Mouse (Mus musculus): ENCODE measurements around the gene Bcar1. TPM values are rescaled to one million over a fixed set of nuclear protein-coding genes. Genes with fewer than 3 reads are reported as not detected.

Gene Bcar1
- total RNA-seq, 1 experiment = 72.6 TPM

- no peak overlapping the region for H3K9ac ChIP-seq (ENCODE audit: insufficient read depth, low read depth, low read length, poor library complexity, severe bottlenecking)
- peaks cover 13 to 35% of the 10 kb centered on the region in 2 experiments for H3K4me1 ChIP-seq (ENCODE audit: control insufficient read depth in 2 of 2, insufficient read depth in 2 of 2, low read length in 2 of 2, poor library complexity in 1 of 2)
- H3K9me3 ChIP-seq (ENCODE audit: control insufficient read depth, insufficient read depth, low read depth, low read length) = no peaks in the 10 kb centered on the region
- in situ Hi-C loops (cut with MboI; ENCODE audit: low sequenced_read_pairs in 2 of 2, unreplicated experiment in 2 of 2) = no loop called here
- H3K36me3 ChIP-seq (ENCODE audit: control insufficient read depth, insufficient read depth, low read length, poor library complexity, severe bottlenecking) = peaks cover 4% of the 10 kb centered on the region; the same call in 1 of the 2 replicates
- no peak overlapping the region for H3K27ac ChIP-seq (ENCODE audit: insufficient read depth, low read depth, low read length, poor library complexity, severe bottlenecking)
- no peak for TF ChIP-seq CHD2 (IDR thresholded peaks at IDR 0.05; ENCODE audit: low read depth, low read length)
- no peak for TF ChIP-seq MAFK (IDR thresholded peaks at IDR 0.05; ENCODE audit: insufficient read depth, low read depth, low read length)
- no peak for TF ChIP-seq ZNF384 (IDR thresholded peaks at IDR 0.05; ENCODE audit: low read depth, low read length)
- TF ChIP-seq ZC3H11A (IDR thresholded peaks at IDR 0.05; ENCODE audit: borderline replicate concordance, low read depth, low read length) = no peak
- no peak for TF ChIP-seq HCFC1 (IDR thresholded peaks at IDR 0.05; ENCODE audit: borderline replicate concordance, insufficient read depth, low read length)
- no peak for DNase-seq (ENCODE audit: low read depth, low spot score)
- no peak overlapping the region for H3K4me3 ChIP-seq (ENCODE audit: insufficient read depth in 1 of 2, low read depth in 1 of 2, low read length in 2 of 2, poor library complexity in 1 of 2, severe bottlenecking in 1 of 2)
Observed at GRCm38 (mm10) chr8:111735791-111736190, 7.8 kb downstream of the Bcar1 start.

GRCm38 (mm10) chr8:111735335-111735761 is 8.3 kb downstream of the Bcar1 start:
- no peak for TF ChIP-seq CHD2 (IDR thresholded peaks at IDR 0.05; ENCODE audit: low read depth, low read length)
- TF ChIP-seq MAFK (IDR thresholded peaks at IDR 0.05; ENCODE audit: insufficient read depth, low read depth, low read length) = no peak
- TF ChIP-seq HCFC1 (IDR thresholded peaks at IDR 0.05; ENCODE audit: borderline replicate concordance, insufficient read depth, low read length) = no peak
- no peak for TF ChIP-seq ZC3H11A (IDR thresholded peaks at IDR 0.05; ENCODE audit: borderline replicate concordance, low read depth, low read length)
- no peak for TF ChIP-seq ZNF384 (IDR thresholded peaks at IDR 0.05; ENCODE audit: low read depth, low read length)
- Histone ChIP-seq H3K36me3 (ENCODE audit: control insufficient read depth, insufficient read depth, low read length, poor library complexity, severe bottlenecking) (peaks cover 4% of the 10 kb centered on the region; the same call in 1 of the 2 replicates), H3K27ac (ENCODE audit: insufficient read depth, low read depth, low read length, poor library complexity, severe bottlenecking) (no peak overlapping the region; the same call in 1 of the 2 replicates), H3K9ac (ENCODE audit: insufficient read depth, low read depth, low read length, poor library complexity, severe bottlenecking) (no peak overlapping the region), H3K4me1 (ENCODE audit: control insufficient read depth in 2 of 2, insufficient read depth in 2 of 2, low read length in 2 of 2, poor library complexity in 1 of 2) (peaks cover 13 to 35% of the 10 kb centered on the region in 2 experiments), H3K9me3 (ENCODE audit: control insufficient read depth, insufficient read depth, low read depth, low read length) (no peaks in the 10 kb centered on the region), H3K4me3 (ENCODE audit: insufficient read depth in 1 of 2, low read depth in 1 of 2, low read length in 2 of 2, poor library complexity in 1 of 2, severe bottlenecking in 1 of 2) (no peak overlapping the region)
- DNase-seq (ENCODE audit: low read depth, low spot score) = no peak
- in situ Hi-C loops (cut with MboI; ENCODE audit: low sequenced_read_pairs in 2 of 2, unreplicated experiment in 2 of 2) = no loop called here

GRCm38 (mm10) chr8:111734244-111734960 is 9.2 kb downstream of the Bcar1 start:
- Histone ChIP-seq H3K4me1 (ENCODE audit: control insufficient read depth in 2 of 2, insufficient read depth in 2 of 2, low read length in 2 of 2, poor library complexity in 1 of 2) (peaks cover 10 to 37% of the 10 kb centered on the region in 2 experiments), H3K9me3 (ENCODE audit: control insufficient read depth, insufficient read depth, low read depth, low read length) (no peaks in the 10 kb centered on the region), H3K4me3 (ENCODE audit: insufficient read depth in 1 of 2, low read depth in 1 of 2, low read length in 2 of 2, poor library complexity in 1 of 2, severe bottlenecking in 1 of 2) (no peak overlapping the region), H3K36me3 (ENCODE audit: control insufficient read depth, insufficient read depth, low read length, poor library complexity, severe bottlenecking) (peaks cover 4% of the 10 kb centered on the region; the same call in 1 of the 2 replicates), H3K9ac (ENCODE audit: insufficient read depth, low read depth, low read length, poor library complexity, severe bottlenecking) (no peak overlapping the region), H3K27ac (ENCODE audit: insufficient read depth, low read depth, low read length, poor library complexity, severe bottlenecking) (0 out of 2 replicates have a peak overlapping the region, but pooled peaks have one; percentile 1)
- in situ Hi-C loops (cut with MboI; ENCODE audit: low sequenced_read_pairs in 2 of 2, unreplicated experiment in 2 of 2) = no loop called here
- no peak for DNase-seq (ENCODE audit: low read depth, low spot score)
- TF ChIP-seq ZC3H11A (IDR thresholded peaks at IDR 0.05; ENCODE audit: borderline replicate concordance, low read depth, low read length) (no peak), HCFC1 (IDR thresholded peaks at IDR 0.05; ENCODE audit: borderline replicate concordance, insufficient read depth, low read length) (no peak), ZNF384 (IDR thresholded peaks at IDR 0.05; ENCODE audit: low read depth, low read length) (no peak), MAFK (IDR thresholded peaks at IDR 0.05; ENCODE audit: insufficient read depth, low read depth, low read length) (no peak), CHD2 (IDR thresholded peaks at IDR 0.05; ENCODE audit: low read depth, low read length) (no peak)

- H3K36me3 ChIP-seq (ENCODE audit: control insufficient read depth, insufficient read depth, low read length, poor library complexity, severe bottlenecking) = peaks cover 4% of the 10 kb centered on the region; the same call in 1 of the 2 replicates
- no peaks in the 10 kb centered on the region for H3K9me3 ChIP-seq (ENCODE audit: control insufficient read depth, insufficient read depth, low read depth, low read length)
- no peak overlapping the region for H3K9ac ChIP-seq (ENCODE audit: insufficient read depth, low read depth, low read length, poor library complexity, severe bottlenecking)
- DNase-seq (ENCODE audit: low read depth, low spot score) = no peak
- peaks cover 10 to 39% of the 10 kb centered on the region in 2 experiments for H3K4me1 ChIP-seq (ENCODE audit: control insufficient read depth in 2 of 2, insufficient read depth in 2 of 2, low read length in 2 of 2, poor library complexity in 1 of 2)
- TF ChIP-seq ZC3H11A (IDR thresholded peaks at IDR 0.05; ENCODE audit: borderline replicate concordance, low read depth, low read length) (no peak), HCFC1 (IDR thresholded peaks at IDR 0.05; ENCODE audit: borderline replicate concordance, insufficient read depth, low read length) (no peak), ZNF384 (IDR thresholded peaks at IDR 0.05; ENCODE audit: low read depth, low read length) (no peak), MAFK (IDR thresholded peaks at IDR 0.05; ENCODE audit: insufficient read depth, low read depth, low read length) (no peak), CHD2 (IDR thresholded peaks at IDR 0.05; ENCODE audit: low read depth, low read length) (peak; percentile 40; the same call in 1 of the 2 replicates)
- 0 out of 2 replicates have a peak overlapping the region, but pooled peaks have one; percentile 7 for H3K27ac ChIP-seq (ENCODE audit: insufficient read depth, low read depth, low read length, poor library complexity, severe bottlenecking)
- 0 out of 4 replicates have a peak overlapping the region, but pooled peaks of 1 of the 2 experiments have one; percentile 3 for H3K4me3 ChIP-seq (ENCODE audit: insufficient read depth in 1 of 2, low read depth in 1 of 2, low read length in 2 of 2, poor library complexity in 1 of 2, severe bottlenecking in 1 of 2)
- in situ Hi-C loops (cut with MboI; ENCODE audit: low sequenced_read_pairs in 2 of 2, unreplicated experiment in 2 of 2) = no loop called here
Observed at GRCm38 (mm10) chr8:111733581-111734243, 9.9 kb downstream of the Bcar1 start.

Measured in ES-E14 (cell line).